Mouse (Mus musculus) lung, postnatal 4 days (tissue): ENCODE results near the gene Morf4l1.
"Not testable (repeated sequence)": the region's sequence is repeated elsewhere in the genome, so short reads cannot be mapped to it uniquely, and the experiment has no call there.

Experiments used
- DNase-seq, 2 experiments: peaks; one replicate each; pipeline ENCODE4 v3.0.0; 2021

Morf4l1 gene

GRCm38 (mm10) chr9:90113651-90114566 is 665 bp downstream of the Morf4l1 start:
- DNase-seq: peak; percentile 94 to 96

- DNase-seq: no peak
Measured at GRCm38 (mm10) chr9:90113151-90113550, 1.4 kb downstream of the Morf4l1 start.

DNA sequence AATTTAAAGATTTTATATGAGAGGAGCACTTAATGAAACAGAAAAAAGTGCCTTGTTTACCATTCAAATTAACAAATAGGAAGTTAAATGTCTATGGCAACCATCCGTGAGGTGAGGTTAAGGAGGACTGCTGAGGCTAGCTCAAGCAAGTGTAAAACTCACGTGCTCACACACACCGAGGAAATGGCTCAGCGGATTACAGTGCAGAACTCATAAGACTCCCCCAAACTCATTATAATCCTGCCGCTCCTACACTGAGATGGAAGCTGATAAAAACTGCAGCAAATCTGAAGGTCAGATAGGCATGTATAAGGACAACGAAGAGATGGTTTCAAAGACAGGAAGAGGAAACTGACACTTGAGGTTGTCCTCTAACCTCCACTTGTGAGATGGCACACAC is 5.2 kb downstream of the Morf4l1 start:
- DNase-seq: no peak

GRCm38 (mm10) chr9:90108272-90108671 is 6.3 kb downstream of the Morf4l1 start:
- DNase-seq: no peak

GRCm38 (mm10) chr9:90106915-90107314 is 7.7 kb downstream of the Morf4l1 start:
- DNase-seq: no peak

GRCm38 (mm10) chr9:90105462-90105861 is 9.1 kb downstream of the Morf4l1 start:
- no peak for DNase-seq

DNA sequence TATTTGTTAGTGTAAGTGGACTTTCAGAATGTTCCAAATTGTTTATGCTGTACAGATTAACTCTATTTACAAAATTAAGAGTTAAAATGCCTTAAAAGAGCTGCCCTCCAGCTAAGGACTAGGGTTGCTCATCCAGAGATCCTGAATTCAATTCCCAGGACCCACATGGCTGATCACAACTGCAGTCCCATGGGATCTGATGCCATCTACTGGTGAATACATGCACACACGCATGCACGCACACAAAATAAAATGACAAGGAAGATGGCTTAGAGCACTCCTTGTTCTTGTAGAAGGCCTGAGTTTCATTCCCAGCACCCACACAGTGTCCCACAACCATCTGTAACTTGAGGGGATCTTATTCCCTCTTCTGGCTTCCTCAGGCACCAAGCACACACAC is 13.8 kb downstream of the Morf4l1 start:
- DNase-seq: no peak

DNA sequence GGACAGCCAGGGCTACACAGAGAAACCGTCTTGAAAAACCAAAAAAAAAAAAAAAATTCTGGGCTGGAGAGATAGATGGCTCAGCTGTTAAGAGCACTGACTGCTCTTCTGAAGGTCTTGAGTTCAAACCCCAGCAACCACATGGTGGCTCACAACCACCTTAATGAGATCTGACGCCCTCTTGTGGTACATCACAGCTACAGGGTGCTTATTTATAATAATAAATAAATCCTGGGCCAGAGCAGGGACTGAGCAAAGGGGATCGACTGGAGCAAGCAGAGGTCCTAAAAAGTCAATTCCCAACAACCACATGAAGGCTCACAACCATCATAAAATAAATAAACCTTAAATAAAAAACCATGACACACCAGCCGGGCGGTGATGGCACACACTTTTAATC is 15.6 kb downstream of the Morf4l1 start:
- no peak for DNase-seq

GRCm38 (mm10) chr9:90089339-90090104 is 25.1 kb downstream of the Morf4l1 start:
- no peak for DNase-seq

GRCm38 (mm10) chr9:90087906-90088485 is 26.6 kb downstream of the Morf4l1 start:
- no peak for DNase-seq

- no peak for DNase-seq
Measured at GRCm38 (mm10) chr9:90084766-90085468, 29.7 kb downstream of the Morf4l1 start.

DNA sequence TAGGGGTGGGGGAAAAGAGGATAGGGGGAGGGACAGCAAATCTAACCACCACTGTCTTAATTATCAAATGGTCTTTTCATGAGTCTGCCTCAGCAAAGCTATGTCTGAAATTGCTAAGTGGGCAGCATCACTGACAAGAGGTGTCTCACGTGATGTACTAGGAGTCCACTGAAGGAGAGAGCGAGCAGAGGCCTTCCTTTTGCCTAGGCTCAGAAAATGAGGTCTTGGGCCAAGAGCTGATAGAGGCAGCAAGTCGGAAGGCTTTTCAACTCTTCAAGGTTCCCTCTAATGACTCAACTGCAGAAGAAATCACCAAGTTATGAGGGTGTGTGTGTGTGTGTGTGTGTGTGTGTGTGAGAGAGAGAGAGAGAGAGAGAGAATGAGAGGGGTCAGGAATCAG is 30.4 kb downstream of the Morf4l1 start:
- no peak for DNase-seq

DNA sequence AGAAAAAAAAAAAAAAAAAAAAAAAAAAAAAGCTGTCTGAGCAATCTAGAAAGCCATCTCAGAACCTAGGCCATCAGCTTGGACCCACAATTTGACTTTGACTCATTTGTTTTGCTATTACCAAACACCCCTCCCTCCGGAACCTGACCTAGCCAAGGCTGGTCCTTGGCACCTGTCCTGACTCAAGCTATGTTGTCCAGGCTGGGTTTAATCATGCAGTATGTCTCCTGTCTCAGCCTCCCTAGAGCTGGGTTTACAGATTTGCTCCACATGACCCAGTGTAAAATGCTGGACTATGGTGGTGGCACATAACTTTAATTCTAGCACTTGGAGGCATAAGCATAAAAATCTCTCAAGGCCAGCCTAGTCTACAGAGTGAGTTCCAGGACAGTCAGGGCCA is 31.6 kb downstream of the Morf4l1 start:
- no peak for DNase-seq

DNA sequence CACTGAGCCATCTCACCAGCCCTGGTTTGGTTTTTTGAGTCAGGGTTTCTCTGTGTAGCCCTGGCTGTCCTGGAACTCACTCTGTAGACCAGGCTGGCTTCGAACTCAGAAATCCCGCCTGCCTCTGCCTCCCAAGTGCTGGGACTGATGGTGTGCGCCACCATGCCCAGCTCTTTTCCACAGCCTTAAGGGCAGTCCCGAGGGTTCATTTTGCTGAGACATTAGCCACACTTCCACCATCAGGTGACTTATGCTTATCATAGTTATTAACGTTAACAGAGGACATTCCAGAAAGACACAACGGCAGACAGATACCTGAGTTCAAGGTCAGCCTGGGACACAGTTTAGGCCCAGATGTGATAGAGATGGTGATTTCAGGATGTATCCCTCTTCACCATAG is 32.6 kb downstream of the Morf4l1 start:
- DNase-seq: not testable (repeated sequence)

GRCm38 (mm10) chr9:90076849-90077461 is 37.6 kb downstream of the Morf4l1 start:
- peak; percentile 66 to 81 for DNase-seq

DNA sequence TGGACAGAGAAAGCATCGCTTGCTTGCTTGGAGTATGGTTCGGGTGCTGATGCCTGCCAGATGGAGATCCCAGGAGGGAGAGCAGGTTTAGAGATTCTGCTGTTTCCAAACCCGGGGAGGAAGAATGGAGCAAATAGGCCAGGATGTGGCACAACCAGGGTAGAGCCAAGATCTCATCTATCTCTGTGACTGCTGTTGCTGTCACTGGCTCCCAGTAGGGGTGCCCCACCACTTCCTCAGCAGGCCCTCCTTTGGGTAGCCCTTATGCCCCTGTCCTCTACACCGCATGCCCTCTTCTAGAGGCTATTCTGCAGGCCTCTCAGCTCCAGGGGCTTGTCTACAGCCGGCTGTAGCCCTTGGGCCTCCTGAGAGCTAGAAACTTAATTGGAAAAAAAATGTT is 38.4 kb downstream of the Morf4l1 start:
- DNase-seq: no peak

GRCm38 (mm10) chr9:90075336-90075735 is 39.2 kb downstream of the Morf4l1 start:
- DNase-seq: no peak

- DNase-seq: no peak
Measured at GRCm38 (mm10) chr9:90070174-90070573, 44.4 kb downstream of the Morf4l1 start.

DNA sequence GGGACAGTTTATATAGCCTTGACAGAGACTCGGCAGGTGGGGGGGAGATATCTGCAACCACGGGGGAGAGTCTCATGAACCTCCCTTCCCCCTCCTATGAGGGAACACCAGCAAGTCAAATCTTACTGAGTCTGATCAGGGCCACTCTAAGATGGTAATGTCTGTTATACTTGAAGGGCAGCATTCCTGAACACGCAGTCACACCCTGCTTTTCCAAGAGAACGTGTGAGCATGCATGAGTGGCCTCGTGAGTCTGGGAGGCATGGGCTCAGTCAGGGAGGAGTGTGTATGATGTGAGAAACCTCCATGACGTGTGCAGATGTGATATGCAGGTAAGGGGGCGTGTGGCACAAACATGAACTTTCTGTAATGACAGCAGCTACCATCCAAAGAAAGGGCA is 45.1 kb downstream of the Morf4l1 start:
- peak; percentile 57 to 78 for DNase-seq

- no peak for DNase-seq
Measured at GRCm38 (mm10) chr9:90068786-90069185, 45.8 kb downstream of the Morf4l1 start.

DNA sequence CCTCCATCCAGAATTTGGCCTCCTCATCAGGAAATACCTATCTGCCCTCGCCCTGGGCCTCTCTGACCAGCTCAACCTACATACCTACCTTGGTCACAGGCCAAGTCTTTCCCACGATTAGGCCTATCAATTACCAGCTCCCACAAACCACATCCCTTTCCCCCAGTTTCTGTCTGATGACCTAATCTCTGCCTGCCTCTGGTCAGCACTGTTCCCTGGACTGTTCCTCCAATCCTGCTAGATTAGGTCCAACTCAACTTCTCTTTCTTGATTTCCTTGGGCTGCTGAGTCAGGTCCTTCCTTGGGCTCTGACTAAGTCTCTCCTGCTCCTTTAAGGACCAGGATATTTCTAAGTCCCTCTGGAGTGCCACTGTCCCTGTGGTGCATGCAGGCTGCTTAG is 47.2 kb downstream of the Morf4l1 start:
- DNase-seq: no peak

GRCm38 (mm10) chr9:90060932-90061331 is 53.6 kb downstream of the Morf4l1 start:
- not testable (repeated sequence) for DNase-seq

GRCm38 (mm10) chr9:90060574-90060875 is 54.0 kb downstream of the Morf4l1 start:
- DNase-seq: no peak
